Mouse (Mus musculus): ENCODE data around the gene Tyms. TPM values are rescaled to one million over a fixed set of nuclear protein-coding genes. Genes with fewer than 3 reads are reported as not detected.
"Not testable (repeated sequence)": the region's sequence is repeated elsewhere in the genome, so short reads cannot be mapped to it uniquely, and the experiment has no call there.

Tyms gene
- polyA plus RNA-seq, 1 experiment from 2014 or later = 101 TPM

- WGBS (ENCODE audit: insufficient replicate concordance) = 44% methylated on average over 4 of the region's 4 CpGs
- H3K9me3 ChIP-seq (ENCODE audit: low read length); H3K36me3 ChIP-seq (replicated peaks; ENCODE audit: insufficient read depth, low read length); H3K9ac ChIP-seq (replicated peaks); H3K4me3 ChIP-seq (ENCODE audit: low read depth, low read length); H3K27me3 ChIP-seq (ENCODE audit: insufficient read depth, low read length); H3K4me2 ChIP-seq (ENCODE audit: low read depth, low read length); DNase-seq; ATAC-seq; H3K27ac ChIP-seq (ENCODE audit: low read depth); H3K4me1 ChIP-seq (ENCODE audit: insufficient read depth): not testable (repeated sequence)
Measured at GRCm38 (mm10) chr5:30035862-30036261, 37.6 kb downstream of the Tyms start.

DNA sequence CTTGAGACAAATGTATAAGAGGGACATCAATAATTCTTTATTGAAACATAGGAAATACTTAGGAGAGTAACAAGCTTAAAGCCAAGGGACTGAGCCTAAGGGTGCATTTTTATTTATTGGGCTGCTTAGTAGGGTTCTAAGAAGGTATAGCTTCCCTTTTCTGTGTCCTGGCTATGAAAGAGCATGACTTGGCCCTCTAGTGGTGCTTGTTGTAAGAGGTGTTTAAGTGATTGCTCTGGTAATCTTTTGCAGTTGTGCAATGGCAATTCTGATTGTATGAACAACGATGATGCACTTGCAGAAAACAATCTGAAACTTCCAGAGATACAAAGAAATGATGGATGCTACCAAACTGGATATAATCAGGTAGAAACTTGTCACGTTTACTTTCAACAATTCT, 58.8 kb downstream of the Tyms start:
- Histone ChIP-seq H3K4me3 (ENCODE audit: low read depth, low read length) (no peak overlapping the region), H3K9me3 (ENCODE audit: low read length) (no peaks in the 10 kb centered on the region), H3K9ac (replicated peaks) (no peak overlapping the region), H3K27me3 (ENCODE audit: insufficient read depth, low read length) (no peaks in the 10 kb centered on the region), H3K36me3 (replicated peaks; ENCODE audit: insufficient read depth, low read length) (no peaks in the 10 kb centered on the region), H3K4me1 (ENCODE audit: insufficient read depth) (no peaks in the 10 kb centered on the region), H3K4me2 (ENCODE audit: low read depth, low read length) (no peak overlapping the region), H3K27ac (ENCODE audit: low read depth) (no peak overlapping the region)
- DNase-seq = no peak
- no peak for TF ChIP-seq EP300 (IDR thresholded peaks at IDR 0.05; ENCODE audit: low read depth)
- peak; percentile 67 for TF ChIP-seq CTCF (IDR thresholded peaks at IDR 0.05; ENCODE audit: low read depth)
- no peak for ATAC-seq
- 33% methylated on average over 2 of the region's 2 CpGs for WGBS (ENCODE audit: insufficient replicate concordance)

GRCm38 (mm10) chr5:30012726-30013503, 60.5 kb downstream of the Tyms start, which contains the start of gene Il6:
Gene Il6 (plus strand): TSS chr5:30013114.
- TF ChIP-seq CTCF (IDR thresholded peaks at IDR 0.05; ENCODE audit: low read depth) (peak; percentile 37; the same call in 1 of the 2 replicates), EP300 (IDR thresholded peaks at IDR 0.05; ENCODE audit: low read depth) (no peak)
- no peak within 1 kb of the TSS for H3K9ac ChIP-seq (replicated peaks)
- DNase-seq (peak; percentile 66), ATAC-seq (peak; percentile 72; the same call in 1 of the 2 replicates)
- H3K9me3 ChIP-seq (ENCODE audit: low read length) = no peaks in the 10 kb centered on the region
- no peak within 1 kb of the TSS for H3K27ac ChIP-seq (ENCODE audit: low read depth)
- WGBS (ENCODE audit: insufficient replicate concordance) = 42% methylated on average over 16 of the region's 16 CpGs
- H3K27me3 ChIP-seq (ENCODE audit: insufficient read depth, low read length) = no peaks in the 10 kb centered on the region
- H3K4me3 ChIP-seq (ENCODE audit: low read depth, low read length) = no peak within 1 kb of the TSS
- H3K4me2 ChIP-seq (ENCODE audit: low read depth, low read length) = peak within 1 kb of the TSS; percentile 33; the same call in 1 of the 2 replicates
- no peaks in the 10 kb centered on the region for H3K36me3 ChIP-seq (replicated peaks; ENCODE audit: insufficient read depth, low read length)
- no peaks in the 10 kb centered on the region for H3K4me1 ChIP-seq (ENCODE audit: insufficient read depth)

Other genes with a start within 250 kb of the Tyms start
- gene Il6, start 60.5 kb downstream of the Tyms start, polyA plus RNA-seq (2015; fragmentation: Nextera tagmentation; extraction: Ambion mirVana) = 0.28 and 0.33 TPM in 2 replicates
- gene Garem2, start 31.5 kb upstream of the Tyms start, polyA plus RNA-seq (2015; fragmentation: Nextera tagmentation; extraction: Ambion mirVana) = 0.02 TPM in 1 of 2 replicates, not detected in the other
- not detected in 2 replicates for gene 3110082J24Rik, start 32.5 kb upstream of the Tyms start, polyA plus RNA-seq (2015; fragmentation: Nextera tagmentation; extraction: Ambion mirVana)
- gene Hadha, start 81.5 kb upstream of the Tyms start, polyA plus RNA-seq (2015; fragmentation: Nextera tagmentation; extraction: Ambion mirVana) = 224 and 228 TPM in 2 replicates
- gene Hadhb, start 81.6 kb upstream of the Tyms start, polyA plus RNA-seq (2015; fragmentation: Nextera tagmentation; extraction: Ambion mirVana) = 421 and 447 TPM in 2 replicates
- not detected in 2 replicates for gene Adgrf3, start 132.1 kb upstream of the Tyms start, polyA plus RNA-seq (2015; fragmentation: Nextera tagmentation; extraction: Ambion mirVana)
- gene Selenoi, start 159.0 kb upstream of the Tyms start, polyA plus RNA-seq (2015; fragmentation: Nextera tagmentation; extraction: Ambion mirVana) = 9.3 and 9.8 TPM in 2 replicates
- gene Drc1, start 207.8 kb upstream of the Tyms start, polyA plus RNA-seq (2015; fragmentation: Nextera tagmentation; extraction: Ambion mirVana) = 0.31 and 0.44 TPM in 2 replicates

All from liver, postnatal 0 days (tissue).